Mouse (Mus musculus) C2C12 (cell line): ENCODE data around the gene Ubxn11.

ENCODE experiments used
- CTCF ChIP-seq: IDR thresholded peaks from one replicate; pipeline ENCODE4 v1.5.1; 2011; ENCODE audit not compliant: control insufficient read depth, insufficient read depth, insufficient read length
- MAX ChIP-seq: IDR thresholded peaks from one replicate; pipeline ENCODE4 v1.6.1; 2011; ENCODE audit warnings: mild to moderate bottlenecking, control low read depth

DNA sequence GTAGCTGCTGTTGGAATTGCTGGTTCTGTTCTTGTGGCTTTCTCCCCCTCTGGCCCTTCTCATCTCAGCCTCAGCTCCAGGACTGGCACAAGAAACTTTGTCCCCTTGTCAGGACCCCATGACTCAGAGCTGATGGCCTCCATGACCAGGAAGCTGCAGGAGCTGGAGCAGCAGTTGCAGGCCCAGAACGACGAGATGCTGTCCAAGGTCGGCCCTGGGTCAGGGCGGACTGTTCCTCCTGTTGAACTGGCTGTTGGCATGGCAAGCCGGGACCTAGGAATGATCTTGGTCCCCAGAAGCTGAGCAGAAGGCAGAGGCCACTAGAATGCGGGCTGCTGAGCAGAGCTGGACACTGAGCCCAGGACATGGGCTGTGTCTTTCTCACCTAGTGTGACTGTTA is 10.0 kb downstream of the Ubxn11 start:
- no peak for TF ChIP-seq MAX
- no peak for TF ChIP-seq CTCF
